Mouse (Mus musculus) heart, embryonic 13.5 days (tissue): Measurements from ENCODE around the gene Atp2a2. TPM values are rescaled to one million over a fixed set of nuclear protein-coding genes. Genes with fewer than 3 reads are reported as not detected.
A peak's percentile ranks its signal among the peaks of the same experiment; 100 is the strongest.
"Not testable (repeated sequence)": the region's sequence is repeated elsewhere in the genome, so short reads cannot be mapped to it uniquely, and the experiment has no call there.

ENCODE experiments used
- ATAC-seq: fragments of 200-750 bp; cut with Nextera tagmentation; 2 replicates; pipeline ENCODE4 v1.8.0; 2017; ENCODE audit warnings: moderate TSS enrichment; ENCODE audit not compliant: insufficient number of reproducible peaks, low FRiP score, low TSS enrichment; ENCODE audit errors: extremely low read depth
- H3K27ac ChIP-seq: fragments of 300-500 bp; sonication (generic); replicated peaks from 2 replicates; pipeline ENCODE4 v1.5.1; 2015; ENCODE audit warnings: moderate library complexity, mild to moderate bottlenecking, inconsistent platforms
- H3K27me3 ChIP-seq: fragments of 300-500 bp; sonication (generic); replicated peaks from 2 replicates; pipeline ENCODE4 v1.6.1; 2015; ENCODE audit warnings: mild to moderate bottlenecking, inconsistent platforms
- H3K36me3 ChIP-seq: fragments of 300-500 bp; sonication (generic); 2 replicates; pipeline ENCODE4 v1.6.1; 2015; ENCODE audit warnings: mild to moderate bottlenecking, inconsistent platforms
- H3K4me1 ChIP-seq: fragments of 300-500 bp; sonication (generic); 2 replicates; pipeline ENCODE4 v1.6.1; 2015; ENCODE audit warnings: inconsistent platforms
- H3K4me2 ChIP-seq: fragments of 300-500 bp; sonication (generic); 2 replicates; pipeline ENCODE4 v1.6.1; 2015; ENCODE audit warnings: inconsistent platforms, mild to moderate bottlenecking, moderate library complexity
- H3K4me3 ChIP-seq: fragments of 300-500 bp; sonication (generic); 2 replicates; pipeline ENCODE4 v1.5.1; 2015; ENCODE audit warnings: moderate library complexity, mild to moderate bottlenecking, inconsistent platforms
- H3K9ac ChIP-seq: fragments of 300-500 bp; sonication (generic); 2 replicates; pipeline ENCODE4 v1.6.1; 2015; ENCODE audit warnings: inconsistent platforms, mild to moderate bottlenecking, moderate library complexity
- H3K9me3 ChIP-seq: fragments of 300-500 bp; sonication (generic); 2 replicates; pipeline ENCODE4 v1.6.1; 2016; ENCODE audit warnings: inconsistent platforms
- WGBS: fragments of 180-500 bp; shearing (Covaris S2); methylation state at CpG from one replicate; pipeline ENCODE4 v1.1.7; 2015; ENCODE audit warnings: mixed read lengths; 5-methylcytosine and 5-hydroxymethylcytosine counted together
- polyA plus RNA-seq: library from polyadenylated mRNA; unstranded; fragments of >200 nt; fragmentation: Nextera tagmentation; extraction: Ambion mirVana; gene quantifications from 2 replicates; pipeline ENCODE4 v1.2.1, GENCODE M21; 2015

Atp2a2 gene
- polyA plus RNA-seq, 1 experiment from 2014 or later: 227 TPM

DNA sequence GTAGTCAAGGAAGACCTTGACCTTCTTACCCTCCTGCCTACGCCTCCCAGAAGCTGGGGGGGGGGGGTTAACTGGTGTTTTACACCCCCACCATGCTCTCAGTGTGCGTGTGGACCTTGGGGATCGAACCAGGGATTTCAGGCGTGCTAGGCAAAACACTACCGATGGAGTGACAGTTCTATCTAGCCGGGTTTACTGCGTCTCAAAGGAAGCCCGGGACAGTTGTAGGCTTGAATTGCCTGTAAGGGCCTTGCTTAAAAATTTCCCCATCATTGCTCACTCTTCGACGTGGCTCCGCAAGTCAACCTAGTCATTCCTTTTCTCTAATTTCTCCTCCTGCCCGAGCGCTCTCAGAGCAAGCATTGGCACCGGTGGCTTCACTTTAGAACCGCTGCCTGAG lies 78.9 kb downstream of the Atp2a2 start:
- Histone ChIP-seq H3K9me3 (no peaks in the 10 kb centered on the region), H3K36me3 (peaks cover 16% of the 10 kb centered on the region), H3K4me1 (peaks cover 22% of the 10 kb centered on the region), H3K27me3 (no peaks in the 10 kb centered on the region), H3K27ac (peak overlapping the region; percentile 85), H3K4me3 (peak overlapping the region; percentile 99), H3K9ac (peak overlapping the region; percentile 97), H3K4me2 (peak overlapping the region; percentile 92)
- 22% methylated on average over 15 of the region's 15 CpGs for WGBS
- no peak for ATAC-seq

DNA sequence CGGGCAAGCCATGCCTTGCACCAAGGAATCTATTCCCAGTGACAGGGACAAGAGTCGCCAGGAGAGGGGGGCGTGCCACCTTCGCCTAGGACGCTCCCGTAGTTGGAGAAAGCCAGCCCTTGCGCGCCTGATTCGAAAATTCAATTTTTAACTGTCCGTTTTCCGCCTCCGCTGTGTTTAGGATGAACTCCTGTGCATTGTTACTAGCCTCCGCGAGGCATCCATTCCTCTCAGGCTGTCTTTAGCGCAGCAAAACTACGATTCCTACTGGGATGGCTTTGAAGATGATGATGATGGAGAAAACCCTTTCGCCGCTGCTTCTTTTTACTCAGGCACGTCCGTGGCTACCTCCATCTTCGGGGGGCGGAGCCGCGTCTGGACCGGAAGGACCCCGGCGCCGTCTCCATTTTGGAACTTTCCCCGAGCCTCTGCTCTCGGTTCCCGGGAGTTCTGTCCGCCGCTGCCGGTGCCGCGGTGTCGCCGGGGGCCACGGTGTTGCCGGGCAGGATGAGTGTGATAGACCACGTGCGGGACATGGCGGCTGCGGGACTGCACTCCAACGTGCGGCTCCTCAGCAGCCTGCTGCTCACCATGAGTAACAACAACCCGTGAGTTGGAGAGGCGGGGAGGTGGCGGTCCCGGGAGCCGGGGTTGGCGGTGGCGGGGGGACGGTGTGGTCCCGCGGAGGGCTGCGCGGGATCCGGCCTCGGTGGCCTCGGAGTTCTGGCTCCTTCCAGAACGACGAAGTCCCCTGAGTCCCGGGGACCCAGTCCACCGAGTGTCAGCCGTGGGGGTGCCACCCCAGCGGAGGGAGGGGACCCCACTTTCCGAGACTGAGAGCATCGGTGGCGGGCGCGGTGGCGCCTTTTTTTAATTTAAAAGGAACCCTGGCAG lies 79.7 kb downstream of the Atp2a2 start:
- peaks cover 12% of the 10 kb centered on the region for H3K36me3 ChIP-seq
- no peaks in the 10 kb centered on the region for H3K27me3 ChIP-seq
- H3K9me3 ChIP-seq: no peaks in the 10 kb centered on the region
- peak overlapping the region; percentile 92 for H3K4me2 ChIP-seq
- H3K27ac ChIP-seq: peak overlapping the region; percentile 85
- H3K4me1 ChIP-seq: peaks cover 22% of the 10 kb centered on the region
- peak overlapping the region; percentile 99 for H3K4me3 ChIP-seq
- WGBS: under 1% methylated on average over 73 of the region's 73 CpGs
- ATAC-seq: peak; percentile 82
- H3K9ac ChIP-seq: peak overlapping the region; percentile 97

DNA sequence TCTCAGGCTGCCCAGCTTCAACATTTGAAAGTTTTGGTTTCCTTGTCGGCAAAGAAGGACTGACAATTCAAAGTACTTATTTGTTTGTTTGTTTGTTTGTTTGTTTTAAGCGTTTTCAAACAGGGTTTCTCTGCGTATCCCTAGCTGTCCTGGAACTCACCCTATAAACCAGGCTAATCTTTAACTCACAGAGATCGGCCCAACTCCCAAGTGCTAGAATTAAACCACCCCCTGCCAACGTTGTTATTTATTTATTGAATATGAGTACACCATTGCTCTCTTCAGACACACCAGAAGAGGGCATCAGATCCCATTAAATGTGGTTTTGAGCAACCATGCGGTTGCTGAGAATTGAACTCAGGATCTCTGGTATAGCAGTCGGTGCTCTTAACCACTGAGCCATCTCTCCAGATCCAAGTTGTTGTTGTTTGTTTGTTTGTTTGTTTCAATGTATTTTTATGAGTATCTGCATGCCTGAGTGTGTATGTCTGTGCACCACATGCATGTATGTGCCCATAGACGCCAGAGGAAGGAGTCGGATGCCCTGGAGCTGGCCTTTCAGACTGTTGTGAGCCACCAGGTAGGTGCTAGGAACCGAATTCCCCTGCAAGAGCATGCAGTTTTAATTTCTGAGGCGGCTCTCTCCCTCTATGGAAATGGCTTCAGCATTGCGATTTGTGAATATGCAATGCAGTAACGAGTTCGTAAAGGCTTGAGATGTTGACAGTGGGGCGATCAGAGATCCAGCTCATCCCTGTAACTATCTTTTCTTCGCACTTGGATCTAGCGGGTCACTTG lies 80.6 kb downstream of the Atp2a2 start, which contains the start of gene Anapc7:
Anapc7 (plus strand) TSS at position 423 of the 798 bp plus-strand sequence.
- no peak for ATAC-seq
- Histone ChIP-seq H3K27ac (peak within 1 kb of the TSS; percentile 85), H3K9ac (peak within 1 kb of the TSS; percentile 97), H3K4me3 (peak within 1 kb of the TSS; percentile 99), H3K27me3 (no peaks in the 10 kb centered on the region), H3K4me1 (peaks cover 22% of the 10 kb centered on the region), H3K9me3 (no peaks in the 10 kb centered on the region), H3K36me3 (peaks cover 8% of the 10 kb centered on the region), H3K4me2 (peak within 1 kb of the TSS; percentile 92)
- 20% methylated on average over 17 of the region's 17 CpGs for WGBS

DNA sequence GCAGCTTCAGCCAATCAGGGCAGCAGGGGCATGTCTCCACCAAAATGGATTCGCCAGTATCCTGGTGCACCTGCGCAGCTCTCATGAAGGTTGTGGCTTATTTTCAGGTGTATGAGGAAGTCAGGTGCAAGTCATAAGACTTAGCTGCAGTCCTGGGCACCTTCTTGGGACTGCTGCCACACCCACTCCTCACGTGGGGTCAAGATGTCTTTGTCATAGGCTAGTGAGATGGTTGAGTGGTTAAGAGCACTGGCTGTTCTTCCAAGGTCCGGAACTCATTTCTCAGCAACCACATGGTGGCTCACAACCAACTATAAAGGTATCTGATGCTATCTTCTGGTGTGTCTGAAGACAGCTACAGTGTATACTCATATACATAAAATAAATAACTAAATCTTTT lies 81.3 kb downstream of the Atp2a2 start:
- H3K36me3 ChIP-seq, H3K27me3 ChIP-seq, H3K4me2 ChIP-seq, H3K4me3 ChIP-seq, H3K9ac ChIP-seq, H3K9me3 ChIP-seq, H3K27ac ChIP-seq, ATAC-seq: not testable (repeated sequence)
- WGBS: 47% methylated on average over 4 of the region's 4 CpGs
- H3K4me1 ChIP-seq: peaks cover 22% of the 10 kb centered on the region

DNA sequence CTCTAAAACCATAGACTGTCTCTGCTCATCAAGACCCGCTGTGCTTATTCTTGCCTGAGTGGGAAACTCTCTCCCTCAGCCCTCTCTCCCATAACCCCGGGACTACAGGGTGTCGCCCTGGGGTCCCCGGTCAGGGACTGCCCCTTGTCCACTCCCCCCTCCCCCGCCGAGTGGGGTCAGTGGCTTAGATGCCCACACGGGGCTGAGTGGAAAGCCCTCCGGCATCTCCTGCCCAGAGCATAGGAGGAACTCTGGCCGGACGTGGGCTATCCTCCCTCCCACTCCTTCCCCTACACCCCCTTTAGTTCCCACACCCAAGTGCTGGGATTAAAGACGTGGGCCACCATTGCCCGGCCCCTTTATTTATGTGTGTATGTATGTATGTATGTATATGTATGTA lies 86.6 kb downstream of the Atp2a2 start:
- no peak overlapping the region for H3K4me2 ChIP-seq
- no peak for ATAC-seq
- 86% methylated on average over 12 of the region's 12 CpGs for WGBS

DNA sequence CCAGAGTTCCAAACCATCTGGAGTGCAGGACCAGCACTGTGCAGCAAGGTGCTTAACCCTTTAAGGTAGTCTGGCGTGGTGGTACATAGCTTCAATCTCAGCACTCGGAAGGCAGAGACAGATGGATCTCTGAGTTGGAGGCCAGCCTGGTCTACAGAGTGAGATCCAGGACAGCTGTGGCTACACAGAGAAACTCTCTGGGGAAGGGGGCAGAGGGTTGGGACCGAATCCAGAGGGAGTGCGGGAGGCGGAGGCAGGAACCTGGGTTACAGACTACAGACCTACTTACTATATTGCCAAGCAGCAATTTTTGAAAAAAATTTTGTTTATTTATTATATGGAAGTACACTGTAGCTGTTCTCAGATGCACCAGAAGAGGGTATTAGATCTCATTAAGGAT lies 87.7 kb downstream of the Atp2a2 start:
- 87% methylated on average over 5 of the region's 5 CpGs for WGBS
- peaks cover 14% of the 10 kb centered on the region for H3K36me3 ChIP-seq
- H3K4me1 ChIP-seq: no peaks in the 10 kb centered on the region
- no peak overlapping the region for H3K4me2 ChIP-seq
- H3K9ac ChIP-seq: no peak overlapping the region
- no peak for ATAC-seq
- no peaks in the 10 kb centered on the region for H3K9me3 ChIP-seq
- H3K27ac ChIP-seq: no peak overlapping the region
- no peak overlapping the region for H3K4me3 ChIP-seq
- H3K27me3 ChIP-seq: no peaks in the 10 kb centered on the region

More for the DNA sequence above, 86.6 kb downstream of the Atp2a2 start:
- Histone ChIP-seq H3K27ac (no peak overlapping the region), H3K36me3 (peaks cover 3% of the 10 kb centered on the region), H3K9ac (no peak overlapping the region), H3K9me3 (no peaks in the 10 kb centered on the region), H3K4me3 (no peak overlapping the region), H3K27me3 (no peaks in the 10 kb centered on the region), H3K4me1 (no peaks in the 10 kb centered on the region)

DNA sequence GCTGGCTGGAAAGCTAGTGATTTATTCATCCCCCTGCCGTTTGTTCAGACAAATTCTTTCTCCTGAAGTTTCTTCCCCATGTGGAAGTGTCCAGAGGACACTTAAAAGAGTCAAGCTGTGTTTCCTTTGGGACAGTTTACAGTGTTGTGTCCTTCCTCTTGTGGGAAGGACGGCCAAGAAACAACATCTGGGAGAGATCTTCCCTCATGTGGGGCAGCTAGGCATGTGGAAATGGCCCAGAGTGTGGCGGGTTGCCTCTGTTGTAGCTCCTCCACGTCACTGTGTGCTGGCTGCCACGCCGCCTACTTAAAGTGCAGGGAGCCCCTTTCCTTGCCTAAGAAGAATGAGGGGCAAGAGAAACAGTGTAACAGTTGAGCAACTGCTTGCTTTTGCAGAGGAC lies 89.2 kb downstream of the Atp2a2 start:
- Histone ChIP-seq H3K27ac (no peak overlapping the region), H3K9ac (no peak overlapping the region), H3K36me3 (peaks cover 17% of the 10 kb centered on the region), H3K9me3 (no peaks in the 10 kb centered on the region), H3K4me3 (no peak overlapping the region), H3K27me3 (no peaks in the 10 kb centered on the region), H3K4me1 (no peaks in the 10 kb centered on the region), H3K4me2 (no peak overlapping the region)
- no peak for ATAC-seq
- 57% methylated on average over 6 of the region's 6 CpGs for WGBS

DNA sequence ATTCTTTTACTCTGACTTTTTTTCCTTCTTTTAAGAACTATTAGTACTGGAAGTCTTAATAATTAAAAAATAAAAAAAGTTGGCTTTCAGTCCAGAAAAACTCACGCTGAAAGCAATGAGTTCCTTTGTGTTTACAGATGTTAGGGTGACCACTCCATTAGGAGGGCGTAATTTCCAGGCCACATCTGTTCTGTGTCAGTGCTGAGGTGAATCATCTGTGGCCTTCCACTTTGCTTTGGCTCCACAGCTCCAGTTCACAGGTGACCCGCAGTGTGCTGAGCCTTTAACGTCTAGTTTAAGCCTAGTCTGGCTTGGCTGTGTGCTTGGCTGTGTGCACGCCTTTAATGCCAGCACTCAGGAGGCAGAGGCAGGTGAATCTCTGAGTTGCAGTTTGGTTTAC lies 90.1 kb downstream of the Atp2a2 start:
- Histone ChIP-seq H3K4me3 (no peak overlapping the region), H3K9me3 (no peaks in the 10 kb centered on the region), H3K4me1 (no peaks in the 10 kb centered on the region), H3K27me3 (no peaks in the 10 kb centered on the region), H3K36me3 (peaks cover 26% of the 10 kb centered on the region), H3K9ac (no peak overlapping the region), H3K4me2 (no peak overlapping the region), H3K27ac (no peak overlapping the region)
- WGBS: 76% methylated on average over 5 of the region's 5 CpGs
- ATAC-seq: no peak

DNA sequence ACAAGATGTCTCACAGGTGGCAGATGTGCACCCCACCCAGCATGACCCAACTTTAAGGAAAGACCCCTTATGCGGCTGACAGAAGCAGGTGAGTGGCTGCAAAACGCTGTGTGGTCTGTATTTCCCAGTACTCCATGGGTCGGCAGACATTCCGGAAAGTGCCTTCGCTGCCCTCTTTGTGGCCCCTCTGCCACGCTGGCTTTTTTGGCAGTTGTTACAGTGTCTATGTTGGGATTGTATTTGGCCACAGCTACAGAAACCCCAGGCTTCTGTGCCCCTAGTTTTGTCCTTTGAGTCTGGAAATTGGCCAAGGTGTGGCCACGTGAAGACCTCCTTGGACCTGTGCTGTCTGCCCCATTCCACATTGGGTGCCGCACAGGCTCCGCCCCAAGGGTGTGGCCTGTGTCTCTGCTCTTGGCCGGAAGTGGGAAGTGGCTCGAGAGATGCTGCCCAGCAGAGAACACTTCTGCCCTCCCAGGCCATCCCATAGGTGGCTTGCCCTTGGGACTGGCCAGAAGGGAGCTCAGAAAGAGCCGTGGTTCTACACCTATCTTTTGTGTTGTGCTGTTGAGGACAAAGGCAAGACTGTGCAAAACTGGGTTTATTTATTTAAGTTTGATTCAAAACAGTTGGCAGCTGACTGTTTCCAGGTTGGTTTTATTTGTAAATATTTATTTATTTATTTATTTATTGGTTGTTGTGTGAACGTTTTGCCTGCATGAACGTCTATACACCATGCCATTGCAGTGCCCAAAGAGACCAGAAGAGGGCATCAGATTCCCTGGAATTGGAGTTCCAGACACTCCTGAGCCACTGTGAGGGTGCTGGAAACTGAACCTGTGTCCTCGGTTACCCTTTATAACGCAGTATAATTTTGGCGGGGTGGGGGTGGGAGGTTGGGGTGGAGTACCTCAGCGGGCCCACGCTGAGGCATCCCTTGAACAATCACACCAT lies 92.1 kb downstream of the Atp2a2 start:
- H3K9ac ChIP-seq: no peak overlapping the region
- ATAC-seq: no peak
- H3K9me3 ChIP-seq: peaks cover 3% of the 10 kb centered on the region; the same call in 1 of the 2 replicates
- H3K36me3 ChIP-seq: peaks cover 46% of the 10 kb centered on the region
- no peaks in the 10 kb centered on the region for H3K4me1 ChIP-seq
- no peak overlapping the region for H3K4me2 ChIP-seq
- 86% methylated on average over 19 of the region's 19 CpGs for WGBS
- H3K27me3 ChIP-seq: no peaks in the 10 kb centered on the region
- H3K27ac ChIP-seq: no peak overlapping the region
- H3K4me3 ChIP-seq: no peak overlapping the region

DNA sequence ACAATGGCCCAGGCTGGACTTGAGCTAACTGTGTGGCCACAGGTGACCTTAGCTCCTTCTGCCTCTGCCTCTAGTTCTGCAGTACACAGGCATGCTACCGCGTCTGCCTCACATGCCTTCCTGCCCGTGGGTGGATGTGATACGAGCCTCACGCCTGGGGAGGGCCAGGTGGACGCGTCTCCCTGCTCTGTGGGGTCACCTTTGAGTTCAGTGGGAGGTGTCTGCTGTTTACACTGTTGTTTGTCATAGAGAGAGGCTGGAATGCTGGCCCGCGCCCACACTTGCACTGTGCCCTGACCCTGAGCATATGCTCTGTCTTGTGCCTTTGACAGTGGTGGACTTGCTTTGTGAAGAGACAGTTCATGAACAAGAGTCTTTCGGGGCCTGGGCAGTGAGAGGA lies 96.5 kb downstream of the Atp2a2 start:
- WGBS: 88% methylated on average over 10 of the region's 10 CpGs
- Histone ChIP-seq H3K4me3 (no peak overlapping the region), H3K4me1 (peaks cover 16% of the 10 kb centered on the region), H3K27me3 (no peaks in the 10 kb centered on the region), H3K9me3 (peaks cover 3% of the 10 kb centered on the region; the same call in 1 of the 2 replicates), H3K36me3 (peaks cover 80% of the 10 kb centered on the region), H3K27ac (no peak overlapping the region), H3K9ac (no peak overlapping the region), H3K4me2 (no peak overlapping the region)
- ATAC-seq: no peak
